9 mouse cellular contexts compared by ENCODE assay signal in genomic region chr13:54436666-54437065, GRCm38 (mm10).
"Had no signal": no experiment of that assay in that cellular context is flagged by ENCODE, and none has a peak within 500 bp of the region (broad histone marks: within the 10 kb centered on the region; RNA-seq: fewer than 3 reads in every experiment).

No protein-coding gene starts in this region.

- H3K27me3 ChIP-seq: limb, embryonic 15.5 days; liver, embryonic 12.5 days; neural tube, embryonic 15.5 days had no signal

- ATAC-seq: liver, embryonic 12.5 days had no signal

- DNase-seq: midbrain, embryonic 14.5 days; thymus, postnatal 4 days had no signal

- H3K4me1 ChIP-seq: liver, embryonic 12.5 days; neural tube, embryonic 15.5 days had no signal

- H3K9ac ChIP-seq: limb, embryonic 15.5 days; liver, embryonic 12.5 days; neural tube, embryonic 15.5 days had no signal

- H3K4me3 ChIP-seq: left cerebral cortex, adult 2 months; limb, embryonic 15.5 days; liver, embryonic 12.5 days; midbrain, embryonic 10.5 days; myocyte; neural tube, embryonic 15.5 days had no signal

- H3K9me3 ChIP-seq: limb, embryonic 15.5 days; liver, embryonic 12.5 days; midbrain, embryonic 10.5 days; neural tube, embryonic 15.5 days had no signal

- H3K27ac ChIP-seq: left cerebral cortex, adult 2 months; limb, embryonic 15.5 days; liver, embryonic 12.5 days; midbrain, embryonic 10.5 days; neural tube, embryonic 15.5 days; stomach, postnatal 0 days had no signal

- H3K4me2 ChIP-seq: limb, embryonic 15.5 days; liver, embryonic 12.5 days; neural tube, embryonic 15.5 days had no signal

- H3K36me3 ChIP-seq: limb, embryonic 15.5 days; liver, embryonic 12.5 days; midbrain, embryonic 10.5 days; neural tube, embryonic 15.5 days had no signal
